Mouse (Mus musculus) midbrain, postnatal 0 days (tissue): Measurements from ENCODE around the gene Pnkp. TPM values are rescaled to one million over a fixed set of nuclear protein-coding genes. Genes with fewer than 3 reads are reported as not detected.
A peak's percentile ranks its signal among the peaks of the same experiment; 100 is the strongest.

ENCODE experiments used
- ATAC-seq: fragments of 200-750 bp; cut with Nextera tagmentation; 2 replicates; pipeline ENCODE4 v1.8.0; 2017; ENCODE audit warnings: moderate number of reproducible peaks, mild to moderate bottlenecking, moderate TSS enrichment, moderate library complexity; ENCODE audit not compliant: low FRiP score
- DNase-seq: peaks from one replicate; pipeline ENCODE4 v3.0.0-alpha.2; 2015; ENCODE audit warnings: low spot score
- H3K27ac ChIP-seq: fragments of 300-500 bp; sonication (generic); 2 replicates; pipeline ENCODE4 v1.5.1; 2014; ENCODE audit warnings: low read depth, mild to moderate bottlenecking, low read length, mixed read lengths
- H3K27me3 ChIP-seq: fragments of 300-500 bp; sonication (generic); 2 replicates; pipeline ENCODE4 v1.6.1; 2014; ENCODE audit warnings: low read length, control low read depth, mixed read lengths; ENCODE audit not compliant: insufficient read depth
- H3K36me3 ChIP-seq: fragments of 300-500 bp; sonication (generic); 2 replicates; pipeline ENCODE4 v1.6.1; 2014; ENCODE audit warnings: low read length, control low read depth, mixed read lengths; ENCODE audit not compliant: insufficient read depth
- H3K4me1 ChIP-seq: fragments of 300-500 bp; sonication (generic); 2 replicates; pipeline ENCODE4 v1.6.1; 2014; ENCODE audit warnings: mild to moderate bottlenecking, control low read depth, antibody characterized with exemption, low read length, mixed read lengths; ENCODE audit not compliant: insufficient read depth
- H3K4me2 ChIP-seq: fragments of 300-500 bp; sonication (generic); 2 replicates; pipeline ENCODE4 v1.6.1; 2014; ENCODE audit warnings: low read depth, mild to moderate bottlenecking, low read length, mixed read lengths; ENCODE audit not compliant: poor library complexity, severe bottlenecking
- H3K4me3 ChIP-seq: fragments of 300-500 bp; sonication (generic); 2 replicates; pipeline ENCODE4 v1.5.1; 2014; ENCODE audit warnings: low read depth, mild to moderate bottlenecking, low read length, moderate library complexity
- H3K9ac ChIP-seq: fragments of 300-500 bp; sonication (generic); replicated peaks from 2 replicates; pipeline ENCODE4 v1.6.1; 2014; ENCODE audit warnings: mild to moderate bottlenecking, low read length, moderate library complexity, mixed read lengths; ENCODE audit not compliant: poor library complexity, severe bottlenecking
- H3K9me3 ChIP-seq: fragments of 300-500 bp; sonication (generic); 2 replicates; pipeline ENCODE4 v1.6.1; 2016; ENCODE audit warnings: low read length, control low read depth
- CTCF ChIP-seq: IDR thresholded peaks from 2 replicates; pipeline ENCODE4 v1.5.1; 2016; ENCODE audit warnings: antibody characterized with exemption, mild to moderate bottlenecking
- WGBS: fragments of 180-500 bp; shearing (Covaris S2); extraction: QIAGEN DNeasy Blood & Tissue Kit; methylation state at CpG from one replicate; pipeline ENCODE4 v1.1.7; 2014; 5-methylcytosine and 5-hydroxymethylcytosine counted together
- polyA plus RNA-seq: library from polyadenylated mRNA; unstranded; fragments of >200 nt; fragmentation: Nextera tagmentation; extraction: Ambion mirVana; gene quantifications from 2 replicates; pipeline ENCODE4 v1.2.1, GENCODE M21; 2015
- total RNA-seq: library from RNA; depleted of rRNA; stranded (reverse); fragments of >200 nt; gene quantifications from 2 replicates; pipeline ENCODE4 v1.2.3, GENCODE M21; 2014; rRNA removed

The Pnkp gene
- 29.5 and 32.4 TPM in 2 replicates for total RNA-seq
- polyA plus RNA-seq: 31.2 and 31.5 TPM in 2 replicates

GRCm38 (mm10) chr7:44857042-44857552 is at the start of gene Pnkp:
TSS of gene Pnkp (plus strand) at chr7:44857139.
- H3K27ac ChIP-seq: peak within 1 kb of the TSS; percentile 88
- DNase-seq: peak; percentile 95
- H3K27me3 ChIP-seq: no peaks in the 10 kb centered on the region
- peak; percentile 72 for ATAC-seq
- peak within 1 kb of the TSS; percentile 72 for H3K4me2 ChIP-seq
- TF ChIP-seq CTCF: peak; percentile 11; the same call in 1 of the 2 replicates
- WGBS: under 1% methylated on average over 32 of the region's 32 CpGs
- no peaks in the 10 kb centered on the region for H3K9me3 ChIP-seq
- peak within 1 kb of the TSS; percentile 85 for H3K9ac ChIP-seq
- peaks cover 11% of the 10 kb centered on the region; the same call in 1 of the 2 replicates for H3K4me1 ChIP-seq
- H3K4me3 ChIP-seq: peak within 1 kb of the TSS; percentile 61
- peaks cover 9% of the 10 kb centered on the region for H3K36me3 ChIP-seq

GRCm38 (mm10) chr7:44808927-44809326 is 48.0 kb upstream of the Pnkp start:
- Histone ChIP-seq H3K4me3 (no peak overlapping the region), H3K4me1 (no peaks in the 10 kb centered on the region), H3K9ac (no peak overlapping the region), H3K9me3 (no peaks in the 10 kb centered on the region), H3K27ac (no peak overlapping the region), H3K27me3 (no peaks in the 10 kb centered on the region), H3K4me2 (no peak overlapping the region), H3K36me3 (no peaks in the 10 kb centered on the region)
- no peak for DNase-seq
- no peak for TF ChIP-seq CTCF
- ATAC-seq: no peak
- WGBS: 77% methylated on average over 2 of the region's 2 CpGs

DNA sequence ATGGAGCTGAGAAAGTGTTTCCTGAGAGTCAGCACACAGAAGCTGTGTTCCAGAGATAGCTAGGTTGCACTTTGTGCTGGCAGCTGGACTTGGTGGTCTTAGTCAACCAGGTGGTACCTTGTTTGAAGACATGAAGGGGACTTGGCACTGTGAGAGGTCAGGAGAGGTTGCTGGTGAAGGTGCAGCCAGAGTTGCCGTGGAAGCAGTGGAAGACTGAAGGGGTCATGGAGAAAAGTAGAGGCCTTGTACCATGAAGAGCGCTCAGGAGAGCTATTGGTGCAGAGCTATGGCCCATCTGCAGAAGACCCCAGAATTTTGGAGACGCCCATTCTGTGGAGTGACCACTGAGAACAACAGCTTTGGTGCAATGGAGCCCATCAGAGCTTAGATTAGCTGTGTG is 47.5 kb upstream of the Pnkp start:
- WGBS: 87% methylated on average over 3 of the region's 3 CpGs
- H3K9me3 ChIP-seq: no peaks in the 10 kb centered on the region
- H3K4me1 ChIP-seq: no peaks in the 10 kb centered on the region
- no peak overlapping the region for H3K9ac ChIP-seq
- no peak for TF ChIP-seq CTCF
- H3K4me2 ChIP-seq: no peak overlapping the region
- no peaks in the 10 kb centered on the region for H3K36me3 ChIP-seq
- no peaks in the 10 kb centered on the region for H3K27me3 ChIP-seq
- no peak for ATAC-seq
- no peak overlapping the region for H3K27ac ChIP-seq
- DNase-seq: no peak
- no peak overlapping the region for H3K4me3 ChIP-seq

DNA sequence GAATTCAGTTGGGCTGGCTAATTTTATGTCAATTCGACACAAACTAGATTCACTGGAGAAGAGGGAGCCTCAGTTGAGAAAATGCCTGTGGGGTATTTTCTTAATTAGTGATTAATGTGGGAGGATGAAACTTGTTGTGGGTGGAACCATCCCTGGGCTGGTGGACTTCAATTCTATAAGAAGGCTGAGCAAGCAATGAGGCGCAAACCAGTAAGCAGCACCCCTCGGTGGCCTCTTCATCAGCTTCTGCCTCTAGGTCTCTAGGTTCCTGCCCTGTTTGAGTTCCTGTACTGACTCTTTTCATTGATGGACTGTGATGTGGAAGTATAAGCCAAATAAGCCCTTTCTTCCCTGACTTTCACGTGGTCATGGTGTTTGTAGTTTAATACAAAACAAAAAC is 46.6 kb upstream of the Pnkp start:
- no peaks in the 10 kb centered on the region for H3K9me3 ChIP-seq
- no peaks in the 10 kb centered on the region for H3K4me1 ChIP-seq
- H3K4me3 ChIP-seq: no peak overlapping the region
- H3K27ac ChIP-seq: no peak overlapping the region
- no peak overlapping the region for H3K9ac ChIP-seq
- no peak overlapping the region for H3K4me2 ChIP-seq
- ATAC-seq (no peak), DNase-seq (no peak)
- no peak for TF ChIP-seq CTCF
- no peaks in the 10 kb centered on the region for H3K36me3 ChIP-seq
- no peaks in the 10 kb centered on the region for H3K27me3 ChIP-seq
- WGBS: 83% methylated on average over 4 of the region's 4 CpGs

DNA sequence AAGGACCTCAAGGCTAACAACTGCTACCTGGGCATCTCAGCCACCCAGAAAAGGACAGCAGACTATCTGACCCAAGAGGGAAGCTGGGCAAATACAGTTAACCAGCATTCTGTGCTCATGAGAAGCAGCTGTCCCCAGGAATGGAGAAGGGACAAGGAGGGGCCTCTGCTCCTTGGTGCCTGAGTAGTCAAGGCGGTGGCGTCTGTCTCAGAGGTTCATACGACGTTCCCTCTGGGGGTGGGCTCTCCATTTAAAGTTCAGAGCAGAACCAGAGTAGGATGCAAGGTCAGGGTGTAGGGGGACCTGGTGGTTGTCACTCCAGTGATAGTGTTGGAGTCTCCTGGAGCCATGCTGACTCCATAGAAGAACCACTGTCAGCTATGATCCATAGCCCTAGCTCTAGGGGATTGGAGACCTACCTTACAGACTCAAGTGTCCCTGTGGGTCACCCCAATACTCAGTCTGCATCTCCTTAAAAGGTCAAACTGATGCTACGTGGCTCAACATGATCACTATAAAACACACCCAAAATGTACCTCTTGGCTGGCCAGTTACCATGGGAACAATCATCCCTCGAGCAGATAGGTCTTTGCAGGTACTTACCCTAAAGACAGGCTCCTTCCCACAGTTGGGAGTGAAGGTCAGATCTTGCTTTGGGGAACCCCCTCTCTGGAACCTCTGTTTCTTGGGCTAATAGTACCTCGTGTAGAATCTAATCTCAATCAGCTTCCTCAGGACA is 46.0 kb upstream of the Pnkp start:
- no peaks in the 10 kb centered on the region for H3K9me3 ChIP-seq
- no peak overlapping the region for H3K4me3 ChIP-seq
- no peaks in the 10 kb centered on the region for H3K27me3 ChIP-seq
- no peak for ATAC-seq
- DNase-seq: no peak
- H3K4me2 ChIP-seq: no peak overlapping the region
- no peak overlapping the region for H3K27ac ChIP-seq
- no peaks in the 10 kb centered on the region for H3K36me3 ChIP-seq
- no peak for TF ChIP-seq CTCF
- 87% methylated on average over 7 of the region's 7 CpGs for WGBS
- H3K9ac ChIP-seq: no peak overlapping the region
- H3K4me1 ChIP-seq: no peaks in the 10 kb centered on the region

- DNase-seq: no peak
- no peak overlapping the region for H3K27ac ChIP-seq
- WGBS: 94% methylated on average over 20 of the region's 20 CpGs
Measured at GRCm38 (mm10) chr7:44812651-44813325, 44.2 kb upstream of the Pnkp start.

More at GRCm38 (mm10) chr7:44812651-44813325, 44.2 kb upstream of the Pnkp start:
- ATAC-seq: no peak
- Histone ChIP-seq H3K27me3 (no peaks in the 10 kb centered on the region), H3K4me1 (peaks cover 7% of the 10 kb centered on the region), H3K9me3 (no peaks in the 10 kb centered on the region), H3K36me3 (no peaks in the 10 kb centered on the region), H3K4me3 (no peak overlapping the region), H3K9ac (no peak overlapping the region), H3K4me2 (no peak overlapping the region)
- no peak for TF ChIP-seq CTCF
